Mouse (Mus musculus) liver, embryonic 15.5 days (tissue): ENCODE results near the gene Olfr533. TPM values are rescaled to one million over a fixed set of nuclear protein-coding genes. Genes with fewer than 3 reads are reported as not detected.

Source experiments
- polyA plus RNA-seq: library from polyadenylated mRNA; unstranded; fragments of >200 nt; fragmentation: Nextera tagmentation; extraction: Ambion mirVana; gene quantifications from 2 replicates; pipeline ENCODE4 v1.2.1, GENCODE M21; 2015

The Olfr533 gene
- polyA plus RNA-seq, 1 experiment from 2014 or later = not detected

Other genes starting within 250 kb of the Olfr533 start
- gene Cd163l1, start 245.1 kb upstream of the Olfr533 start, polyA plus RNA-seq = 0.05 TPM in 1 of 2 replicates, not detected in the other
- not detected in 2 replicates for gene 5830411N06Rik, start 216.1 kb upstream of the Olfr533 start, polyA plus RNA-seq
- gene Olfr525, start 142.5 kb upstream of the Olfr533 start, polyA plus RNA-seq = not detected in 2 replicates
- not detected in 2 replicates for gene Olfr527, start 129.4 kb upstream of the Olfr533 start, polyA plus RNA-seq
- gene Olfr60, start 101.7 kb upstream of the Olfr533 start, polyA plus RNA-seq = not detected in 2 replicates
- not detected in 2 replicates for gene Olfr530, start 87.0 kb upstream of the Olfr533 start, polyA plus RNA-seq
- not detected in 2 replicates for gene Olfr531, start 60.5 kb upstream of the Olfr533 start, polyA plus RNA-seq
- gene Olfr532, start 41.7 kb upstream of the Olfr533 start, polyA plus RNA-seq = not detected in 2 replicates
- not detected in 2 replicates for gene Olfr535, start 20.8 kb downstream of the Olfr533 start, polyA plus RNA-seq
- not detected in 2 replicates for gene Olfr536, start 44.0 kb downstream of the Olfr533 start, polyA plus RNA-seq
- gene Olfr538, start 104.5 kb downstream of the Olfr533 start, polyA plus RNA-seq = not detected in 2 replicates
- gene Olfr46, start 137.9 kb downstream of the Olfr533 start, polyA plus RNA-seq = not detected in 2 replicates
- gene Olfr61, start 165.6 kb downstream of the Olfr533 start, polyA plus RNA-seq = not detected in 2 replicates
- not detected in 2 replicates for gene Olfr53, start 183.1 kb downstream of the Olfr533 start, polyA plus RNA-seq
- not detected in 2 replicates for gene Olfr539, start 196.6 kb downstream of the Olfr533 start, polyA plus RNA-seq
- not detected in 2 replicates for gene Olfr45, start 218.6 kb downstream of the Olfr533 start, polyA plus RNA-seq
- not detected in 2 replicates for gene Olfr541, start 233.9 kb downstream of the Olfr533 start, polyA plus RNA-seq